Mouse (Mus musculus) limb, embryonic 11.5 days (tissue): ENCODE measurements around the gene Adamtsl4. TPM values are rescaled to one million over a fixed set of nuclear protein-coding genes. Genes with fewer than 3 reads are reported as not detected.

Experiments used
- ATAC-seq: fragments of 200-750 bp; cut with Nextera tagmentation; 2 replicates; pipeline ENCODE4 v1.8.0; 2017; ENCODE audit warnings: low read depth; ENCODE audit not compliant: insufficient number of reproducible peaks, low FRiP score, low TSS enrichment
- DNase-seq: peaks from one replicate; pipeline ENCODE4 v3.0.0-alpha.2; 2015; ENCODE audit warnings: low spot score
- H3K27ac ChIP-seq: fragments of 300-500 bp; sonication (generic); replicated peaks from 2 replicates; pipeline ENCODE4 v1.5.1; 2014; ENCODE audit warnings: low read depth, mild to moderate bottlenecking, low read length
- H3K27me3 ChIP-seq: fragments of 300-500 bp; sonication (generic); 2 replicates; pipeline ENCODE4 v1.6.1; 2014; ENCODE audit warnings: mild to moderate bottlenecking, low read length, mixed read lengths; ENCODE audit not compliant: control insufficient read depth, insufficient read depth
- H3K36me3 ChIP-seq: fragments of 300-500 bp; sonication (generic); 2 replicates; pipeline ENCODE4 v1.6.1; 2014; ENCODE audit warnings: mild to moderate bottlenecking, low read length, moderate library complexity, mixed read lengths; ENCODE audit not compliant: control insufficient read depth, insufficient read depth
- H3K4me1 ChIP-seq: fragments of 300-500 bp; sonication (generic); 2 replicates; pipeline ENCODE4 v1.6.1; 2014; ENCODE audit warnings: low read length, mixed read lengths; ENCODE audit not compliant: control insufficient read depth, insufficient read depth
- H3K4me2 ChIP-seq: fragments of 300-500 bp; sonication (generic); 2 replicates; pipeline ENCODE4 v1.6.1; 2014; ENCODE audit warnings: low read depth, mild to moderate bottlenecking, moderate library complexity; ENCODE audit not compliant: severe bottlenecking
- H3K4me3 ChIP-seq: fragments of 300-500 bp; sonication (generic); 2 replicates; pipeline ENCODE4 v1.5.1; 2014; ENCODE audit warnings: low read depth, low read length
- H3K9ac ChIP-seq: fragments of 300-500 bp; sonication (generic); 2 replicates; pipeline ENCODE4 v1.6.1; 2014; ENCODE audit warnings: mild to moderate bottlenecking, low read length
- H3K9me3 ChIP-seq: fragments of 300-500 bp; sonication (generic); 2 replicates; pipeline ENCODE4 v1.6.1; 2016; ENCODE audit warnings: low read length; ENCODE audit not compliant: control insufficient read depth
- WGBS: fragments of 180-500 bp; shearing (Covaris S2); extraction: QIAGEN DNeasy Blood & Tissue Kit; methylation state at CpG from one replicate; pipeline ENCODE4 v1.1.7; 2014; 5-methylcytosine and 5-hydroxymethylcytosine counted together
- polyA plus RNA-seq: library from polyadenylated mRNA; unstranded; fragments of >200 nt; fragmentation: Nextera tagmentation; extraction: Ambion mirVana; gene quantifications from 2 replicates; pipeline ENCODE4 v1.2.1, GENCODE M21; 2014

The Adamtsl4 gene
- polyA plus RNA-seq, 1 experiment from 2014 or later, result 0.29 TPM

DNA sequence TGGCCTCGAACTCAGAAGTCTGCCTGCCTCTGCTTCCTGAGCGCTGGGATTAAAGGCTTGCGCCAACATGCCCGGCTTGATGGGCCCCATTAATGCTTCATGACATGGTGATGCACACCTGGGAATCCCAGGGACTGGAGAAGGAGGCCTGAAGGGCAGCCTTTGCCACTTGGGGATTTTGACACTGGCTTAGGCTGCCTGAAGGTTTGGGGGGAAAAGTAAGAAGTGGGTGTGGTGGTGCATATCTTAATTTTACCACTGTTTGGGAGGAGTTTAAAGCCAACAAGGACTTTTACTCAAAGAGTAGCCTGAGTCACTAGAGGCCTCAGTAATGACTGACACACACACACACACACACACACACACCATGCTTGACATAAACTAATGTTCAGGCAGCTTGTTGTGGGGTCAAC is 22.8 kb downstream of the Adamtsl4 start:
- peaks cover 9% of the 10 kb centered on the region for H3K4me1 ChIP-seq
- H3K9me3 ChIP-seq, result no peaks in the 10 kb centered on the region

DNA sequence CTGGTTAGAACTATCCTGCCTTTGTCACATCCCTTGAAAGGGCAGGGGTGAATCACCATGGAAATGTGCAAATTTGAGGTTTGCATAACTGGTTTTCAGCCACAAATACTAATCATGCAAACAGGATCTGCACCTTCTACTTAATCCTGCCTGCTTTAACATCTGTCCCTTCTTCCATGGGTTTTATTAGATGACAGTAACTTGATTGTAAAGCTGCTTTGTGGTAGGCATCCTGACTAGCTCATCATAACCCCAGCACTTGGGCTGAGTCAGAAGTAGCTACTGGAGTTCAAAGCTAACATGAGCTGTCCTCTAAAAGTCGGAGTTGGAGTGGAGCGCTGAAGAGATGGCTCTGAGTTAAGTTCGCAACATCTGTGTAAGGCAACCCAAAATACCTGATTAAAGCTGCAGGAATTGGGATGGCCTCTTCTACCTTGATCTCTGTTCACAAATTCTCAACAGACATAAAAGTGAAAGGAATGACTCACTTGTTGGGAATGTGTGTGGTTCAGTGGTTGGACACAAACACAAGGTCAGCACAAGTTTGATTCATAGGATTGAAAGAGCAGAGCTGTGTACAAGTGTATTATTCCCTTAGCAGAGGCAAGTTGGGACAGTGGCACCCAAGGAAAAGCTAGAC is 23.6 kb downstream of the Adamtsl4 start:
- 88% methylated on average over 3 of the region's 3 CpGs for WGBS
- Histone ChIP-seq H3K27ac (no peak overlapping the region), H3K4me1 (peaks cover 9% of the 10 kb centered on the region), H3K36me3 (peaks cover 4% of the 10 kb centered on the region), H3K4me2 (no peak overlapping the region), H3K27me3 (no peaks in the 10 kb centered on the region), H3K4me3 (no peak overlapping the region), H3K9me3 (no peaks in the 10 kb centered on the region), H3K9ac (no peak overlapping the region)
- DNase-seq (no peak), ATAC-seq (no peak)

More for the DNA sequence above, 22.8 kb downstream of the Adamtsl4 start:
- H3K9ac ChIP-seq, result no peak overlapping the region
- no peak overlapping the region for H3K4me3 ChIP-seq
- ATAC-seq (no peak), DNase-seq (no peak)
- no peak overlapping the region for H3K4me2 ChIP-seq
- H3K36me3 ChIP-seq, result peaks cover 8% of the 10 kb centered on the region
- 84% methylated on average over 4 of the region's 4 CpGs for WGBS
- H3K27me3 ChIP-seq, result no peaks in the 10 kb centered on the region
- no peak overlapping the region for H3K27ac ChIP-seq

DNA sequence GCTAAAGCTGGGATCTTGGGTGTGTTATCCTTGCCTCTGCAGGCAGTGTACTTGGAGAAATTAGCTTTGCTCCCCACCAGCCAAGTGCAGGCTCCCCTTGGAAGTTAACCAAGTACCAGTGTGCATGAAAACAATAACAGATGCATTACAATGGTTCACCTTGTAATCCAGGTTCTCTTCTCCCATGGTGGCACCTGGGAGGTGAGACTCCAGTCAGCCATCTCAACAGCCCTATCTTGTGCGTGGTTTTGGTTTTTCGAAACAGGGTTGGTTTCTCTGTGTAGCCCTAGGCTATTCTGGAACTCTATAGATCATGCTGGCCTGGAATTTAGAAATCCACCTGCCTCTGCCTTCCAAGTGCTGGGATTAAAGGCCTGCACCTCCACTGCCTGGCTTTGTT is 24.2 kb downstream of the Adamtsl4 start:
- 81% methylated on average over 2 of the region's 2 CpGs for WGBS
- H3K9ac ChIP-seq, result no peak overlapping the region
- H3K4me2 ChIP-seq, result no peak overlapping the region

DNA sequence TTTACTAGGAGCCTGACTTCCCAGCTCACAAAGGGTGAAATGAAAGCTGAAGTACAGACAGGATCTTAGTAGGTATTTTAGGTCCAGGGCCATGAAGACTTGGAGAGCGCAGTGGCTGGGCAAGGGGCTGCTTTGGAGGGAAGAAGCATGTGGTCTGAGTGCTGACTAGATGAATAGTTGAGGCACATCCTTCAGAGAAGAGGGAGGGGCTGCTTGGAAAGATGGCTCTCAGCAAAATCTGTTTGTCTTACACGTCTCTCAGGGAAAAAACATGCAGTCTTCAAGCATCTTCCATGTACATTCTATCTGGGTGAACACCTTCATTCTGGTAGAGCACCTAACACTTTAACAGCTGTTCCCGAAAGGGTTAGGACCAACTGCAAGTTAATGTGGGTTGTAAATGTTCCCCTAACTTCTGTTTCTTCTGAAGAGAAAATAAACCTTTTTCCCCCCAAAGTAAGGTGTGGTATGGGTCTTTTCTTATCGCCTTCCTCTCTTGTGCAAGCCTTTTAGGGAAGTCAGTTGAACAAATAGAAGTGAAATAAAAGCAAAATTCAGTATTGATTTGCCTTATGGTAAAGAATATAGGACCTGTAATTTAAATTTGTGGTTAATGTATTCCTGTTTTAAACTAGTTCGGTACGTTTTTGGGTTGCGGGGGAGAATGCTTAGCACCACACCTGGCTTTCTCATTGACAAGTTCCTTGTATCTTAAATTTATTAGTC is 24.8 kb downstream of the Adamtsl4 start:
- WGBS, result 80% methylated on average over 7 of the region's 7 CpGs
- Histone ChIP-seq H3K27ac (no peak overlapping the region), H3K9ac (no peak overlapping the region), H3K9me3 (no peaks in the 10 kb centered on the region), H3K4me3 (no peak overlapping the region), H3K4me2 (no peak overlapping the region), H3K27me3 (no peaks in the 10 kb centered on the region), H3K36me3 (peaks cover 4% of the 10 kb centered on the region; the same call in 1 of the 2 replicates), H3K4me1 (peaks cover 9% of the 10 kb centered on the region)
- no peak for DNase-seq
- ATAC-seq, result no peak

More for the DNA sequence above, 24.2 kb downstream of the Adamtsl4 start:
- H3K4me1 ChIP-seq, result peaks cover 9% of the 10 kb centered on the region
- DNase-seq (no peak), ATAC-seq (no peak)
- H3K9me3 ChIP-seq, result no peaks in the 10 kb centered on the region
- H3K4me3 ChIP-seq, result no peak overlapping the region
- no peak overlapping the region for H3K27ac ChIP-seq
- no peaks in the 10 kb centered on the region for H3K27me3 ChIP-seq
- peaks cover 4% of the 10 kb centered on the region; the same call in 1 of the 2 replicates for H3K36me3 ChIP-seq

DNA sequence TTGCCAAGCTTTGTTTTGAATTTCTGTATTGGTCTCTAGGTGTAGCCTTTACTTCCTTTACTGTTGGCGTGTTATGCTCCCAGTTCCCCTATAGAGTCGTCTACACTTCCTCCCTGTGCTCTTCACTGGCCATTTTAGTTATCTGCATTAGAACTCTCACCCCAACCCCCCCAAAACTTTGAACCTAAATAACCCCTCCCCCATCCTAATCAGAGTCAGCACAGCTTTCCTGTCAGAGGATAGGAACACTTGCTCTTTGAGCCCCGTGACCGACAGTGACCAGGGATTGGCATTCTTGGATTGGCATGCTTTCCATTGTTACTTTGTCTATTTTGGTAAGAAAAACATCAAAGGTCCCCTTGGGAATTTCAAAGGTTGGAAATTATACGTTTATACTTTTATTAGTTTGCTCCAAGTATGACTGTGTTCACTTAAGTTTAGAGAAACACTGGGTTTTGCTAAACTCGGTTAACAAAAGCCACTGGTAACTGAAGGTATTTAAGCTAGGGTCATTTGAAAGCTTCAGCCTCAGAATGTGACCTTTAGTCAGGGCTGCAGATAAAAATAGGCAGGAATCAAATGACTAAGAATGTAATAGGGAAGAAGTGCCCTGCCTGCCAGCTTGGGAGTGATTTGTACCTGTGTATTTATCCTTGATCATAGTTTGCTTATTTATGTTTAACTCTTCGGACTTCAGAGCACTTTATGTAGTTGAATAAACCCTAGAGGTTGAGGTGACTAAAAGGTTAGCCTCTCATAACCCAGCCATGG is 25.6 kb downstream of the Adamtsl4 start:
- Histone ChIP-seq H3K4me2 (no peak overlapping the region), H3K36me3 (peaks cover 4% of the 10 kb centered on the region; the same call in 1 of the 2 replicates), H3K27ac (no peak overlapping the region), H3K27me3 (no peaks in the 10 kb centered on the region), H3K4me3 (no peak overlapping the region), H3K9me3 (no peaks in the 10 kb centered on the region), H3K9ac (no peak overlapping the region), H3K4me1 (peaks cover 9% of the 10 kb centered on the region)
- ATAC-seq, result no peak
- 69% methylated on average over 7 of the region's 7 CpGs for WGBS
- DNase-seq, result no peak

DNA sequence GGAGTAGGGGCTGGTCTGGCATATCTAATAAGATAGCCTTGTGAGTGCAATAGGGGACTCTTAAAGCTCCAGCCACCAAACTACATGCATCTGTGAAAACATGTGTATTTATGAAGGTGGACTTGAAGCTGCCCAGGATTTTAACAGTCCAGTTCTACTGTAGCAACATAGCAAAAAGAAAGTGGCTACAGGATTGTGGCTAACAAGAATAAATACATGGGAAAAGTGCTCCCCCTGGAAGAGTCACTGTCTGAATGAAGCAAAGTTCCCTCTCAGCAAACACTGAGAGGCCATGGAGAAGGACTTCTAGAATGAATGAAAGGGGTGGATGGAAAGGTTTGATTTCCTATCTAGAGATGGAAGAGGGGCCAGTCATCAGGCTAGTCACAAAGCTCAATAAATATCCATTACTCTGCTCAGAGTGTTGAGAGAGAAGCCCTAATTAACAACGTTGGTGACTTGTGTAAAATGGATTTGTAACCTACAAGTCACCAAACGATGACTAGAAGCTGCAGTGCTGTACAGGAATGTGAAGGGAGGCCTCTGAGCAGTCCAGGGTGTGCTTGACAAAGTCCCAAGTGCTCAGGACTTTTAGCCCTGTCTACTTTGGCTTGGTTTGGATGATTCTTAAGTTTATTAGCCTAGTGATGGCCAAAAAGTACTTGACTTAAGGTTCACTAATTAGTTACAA is 26.8 kb downstream of the Adamtsl4 start:
- no peak for ATAC-seq
- DNase-seq, result no peak
- peak overlapping the region; percentile 98 for H3K9ac ChIP-seq
- peak overlapping the region; percentile 100 for H3K4me3 ChIP-seq
- peaks cover 9% of the 10 kb centered on the region for H3K4me1 ChIP-seq
- peaks cover 4% of the 10 kb centered on the region; the same call in 1 of the 2 replicates for H3K36me3 ChIP-seq
- H3K4me2 ChIP-seq, result peak overlapping the region; percentile 93
- H3K27me3 ChIP-seq, result no peaks in the 10 kb centered on the region
- H3K9me3 ChIP-seq, result no peaks in the 10 kb centered on the region
- H3K27ac ChIP-seq, result no peak overlapping the region
- 35% methylated on average over 2 of the region's 2 CpGs for WGBS

DNA sequence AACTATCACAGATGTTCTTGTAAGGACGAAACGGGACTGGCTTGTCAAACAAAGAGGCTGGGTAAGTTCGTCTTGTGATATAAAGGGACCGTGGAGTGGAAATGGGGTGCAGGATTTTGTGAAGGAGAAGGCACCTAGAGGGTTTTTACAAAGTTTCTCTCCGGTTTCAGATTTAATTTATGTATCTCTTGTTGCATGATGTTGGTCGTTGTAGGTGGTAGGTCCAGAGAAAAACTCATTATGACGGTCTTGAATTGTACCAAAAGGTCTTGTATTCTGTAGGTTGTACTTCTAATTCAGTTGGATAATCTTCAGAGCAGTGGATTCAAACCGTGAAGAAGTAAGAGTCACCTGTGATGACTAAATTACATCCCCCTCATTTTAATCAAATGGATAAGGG is 27.8 kb downstream of the Adamtsl4 start:
- Histone ChIP-seq H3K27ac (no peak overlapping the region), H3K36me3 (peaks cover 4% of the 10 kb centered on the region; the same call in 1 of the 2 replicates), H3K9ac (peak overlapping the region; percentile 98), H3K4me1 (peaks cover 9% of the 10 kb centered on the region), H3K27me3 (no peaks in the 10 kb centered on the region), H3K9me3 (no peaks in the 10 kb centered on the region), H3K4me2 (peak overlapping the region; percentile 93), H3K4me3 (peak overlapping the region; percentile 100)
- DNase-seq (no peak), ATAC-seq (no peak)
- 4% methylated on average over 8 of the region's 8 CpGs for WGBS
